Mouse (Mus musculus) kidney, postnatal 0 days (tissue): ENCODE measurements at regions not wholly inside any gene's neighbourhood (a gene's known extent, or its start where the extent isn't known, plus 50 kb on each side); places are given as distances from the start of the nearest gene placed in this dataset.

Experiments
- ATAC-seq: fragments of 200-750 bp; cut with Nextera tagmentation; replicated peaks from 2 replicates; pipeline ENCODE4 v1.8.0; 2017; ENCODE audit warnings: low read depth, moderate number of reproducible peaks, moderate TSS enrichment, moderate library complexity; ENCODE audit not compliant: low FRiP score
- DNase-seq: peaks from one replicate; pipeline ENCODE4 v3.0.0-alpha.2; 2016; ENCODE audit warnings: low spot score
- H3K27ac ChIP-seq: fragments of 300-500 bp; sonication (generic); 2 replicates; pipeline ENCODE4 v1.5.1; 2014; ENCODE audit warnings: mild to moderate bottlenecking
- H3K27me3 ChIP-seq: fragments of 300-500 bp; sonication (generic); 2 replicates; pipeline ENCODE4 v1.6.1; 2014; ENCODE audit warnings: low read length, mixed read lengths; ENCODE audit not compliant: insufficient read depth
- H3K36me3 ChIP-seq: fragments of 300-500 bp; sonication (generic); 2 replicates; pipeline ENCODE4 v1.6.1; 2014; ENCODE audit warnings: low read length, mixed read lengths; ENCODE audit not compliant: insufficient read depth
- H3K4me1 ChIP-seq: fragments of 300-500 bp; sonication (generic); replicated peaks from 2 replicates; pipeline ENCODE4 v1.6.1; 2014; ENCODE audit warnings: antibody characterized with exemption, low read length, mixed read lengths; ENCODE audit not compliant: insufficient read depth
- H3K4me2 ChIP-seq: fragments of 300-500 bp; sonication (generic); 2 replicates; pipeline ENCODE4 v1.6.1; 2014; ENCODE audit warnings: mild to moderate bottlenecking, low read length, moderate library complexity, mixed read lengths
- H3K4me3 ChIP-seq: fragments of 300-500 bp; sonication (generic); replicated peaks from 2 replicates; pipeline ENCODE4 v1.5.1; 2014; ENCODE audit warnings: low read depth, low read length
- H3K9ac ChIP-seq: fragments of 300-500 bp; sonication (generic); 2 replicates; pipeline ENCODE4 v1.6.1; 2014; ENCODE audit warnings: low read depth, low read length
- H3K9me3 ChIP-seq: fragments of 300-500 bp; sonication (generic); replicated peaks from 2 replicates; pipeline ENCODE4 v1.6.1; 2016; ENCODE audit warnings: low read length, inconsistent platforms, mixed read lengths
- CTCF ChIP-seq: IDR thresholded peaks from 2 replicates; pipeline ENCODE4 v1.5.1; 2016; ENCODE audit warnings: antibody characterized with exemption, low read depth, mild to moderate bottlenecking, moderate library complexity
- WGBS: fragments of 180-500 bp; shearing (Covaris S2); extraction: QIAGEN DNeasy Blood & Tissue Kit; methylation state at CpG from one replicate; pipeline ENCODE4 v1.1.7; 2014; 5-methylcytosine and 5-hydroxymethylcytosine counted together

GRCm38 (mm10) chr11:89932231-89932865, 70.3 kb downstream of the Pctp start:
- no peaks in the 10 kb centered on the region for H3K4me1 ChIP-seq
- no peak overlapping the region for H3K4me3 ChIP-seq
- 68% methylated on average over 8 of the region's 8 CpGs for WGBS
- no peaks in the 10 kb centered on the region for H3K36me3 ChIP-seq
- H3K9me3 ChIP-seq: no peaks in the 10 kb centered on the region
- no peak for ATAC-seq
- TF ChIP-seq CTCF: no peak
- no peak overlapping the region for H3K9ac ChIP-seq
- no peak overlapping the region for H3K27ac ChIP-seq
- H3K27me3 ChIP-seq: no peaks in the 10 kb centered on the region
- DNase-seq: no peak
- no peak overlapping the region for H3K4me2 ChIP-seq

- 81% methylated on average over 12 of the region's 12 CpGs for WGBS
- ATAC-seq (no peak), DNase-seq (no peak)
- Histone ChIP-seq H3K4me1 (no peaks in the 10 kb centered on the region), H3K27me3 (no peaks in the 10 kb centered on the region), H3K27ac (no peak overlapping the region), H3K4me2 (no peak overlapping the region), H3K9ac (no peak overlapping the region), H3K9me3 (no peaks in the 10 kb centered on the region), H3K4me3 (no peak overlapping the region), H3K36me3 (no peaks in the 10 kb centered on the region)
- no peak for TF ChIP-seq CTCF
These were observed 73.3 kb downstream of the Pctp start for GRCm38 (mm10) chr11:89929115-89929988.

GRCm38 (mm10) chr11:89927483-89928156, 75.1 kb downstream of the Pctp start:
- DNase-seq: no peak
- no peak for ATAC-seq
- H3K4me1 ChIP-seq: no peaks in the 10 kb centered on the region
- H3K9ac ChIP-seq: no peak overlapping the region
- H3K27me3 ChIP-seq: no peaks in the 10 kb centered on the region
- no peak overlapping the region for H3K27ac ChIP-seq
- no peak overlapping the region for H3K4me3 ChIP-seq
- TF ChIP-seq CTCF: no peak
- no peaks in the 10 kb centered on the region for H3K9me3 ChIP-seq
- no peaks in the 10 kb centered on the region for H3K36me3 ChIP-seq
- H3K4me2 ChIP-seq: no peak overlapping the region
- 78% methylated on average over 3 of the region's 3 CpGs for whole genome bisulfite sequencing

- peak; percentile 46 for DNase-seq
- no peak overlapping the region for H3K4me3 ChIP-seq
- no peak for TF ChIP-seq CTCF
- no peak overlapping the region for H3K4me2 ChIP-seq
- no peaks in the 10 kb centered on the region for H3K27me3 ChIP-seq
- H3K36me3 ChIP-seq: no peaks in the 10 kb centered on the region
- no peak overlapping the region for H3K9ac ChIP-seq
- WGBS: 55% methylated on average over 6 of the region's 6 CpGs
- H3K4me1 ChIP-seq: no peaks in the 10 kb centered on the region
- H3K9me3 ChIP-seq: no peaks in the 10 kb centered on the region
- no peak for ATAC-seq
- H3K27ac ChIP-seq: no peak overlapping the region
These were observed 80.1 kb downstream of the Pctp start for GRCm38 (mm10) chr11:89922551-89922950.

GRCm38 (mm10) chr11:89921146-89921545, 81.5 kb downstream of the Pctp start:
- Histone ChIP-seq H3K9me3 (no peaks in the 10 kb centered on the region), H3K9ac (no peak overlapping the region), H3K36me3 (no peaks in the 10 kb centered on the region), H3K4me2 (no peak overlapping the region), H3K27ac (no peak overlapping the region), H3K4me1 (no peaks in the 10 kb centered on the region), H3K4me3 (no peak overlapping the region), H3K27me3 (no peaks in the 10 kb centered on the region)
- 28% methylated on average over 6 of the region's 6 CpGs for WGBS
- DNase-seq (peak; percentile 86), ATAC-seq (no peak)
- peak; percentile 83 for TF ChIP-seq CTCF

- Histone ChIP-seq H3K27me3 (no peaks in the 10 kb centered on the region), H3K36me3 (no peaks in the 10 kb centered on the region), H3K9ac (no peak overlapping the region), H3K4me2 (no peak overlapping the region), H3K4me1 (no peaks in the 10 kb centered on the region), H3K4me3 (no peak overlapping the region), H3K27ac (no peak overlapping the region), H3K9me3 (no peaks in the 10 kb centered on the region)
- TF ChIP-seq CTCF: no peak
- ATAC-seq (no peak), DNase-seq (no peak)
- 68% methylated on average over 4 of the region's 4 CpGs for WGBS
These were observed 86.9 kb downstream of the Pctp start for GRCm38 (mm10) chr11:89915795-89916194.
